Mouse (Mus musculus) right cerebral cortex, adult 18-20 months (tissue): Measurements from ENCODE around the gene Cmtm6.
"Not testable (repeated sequence)": the region's sequence is repeated elsewhere in the genome, so short reads cannot be mapped to it uniquely, and the experiment has no call there.

ENCODE experiments used
- DNase-seq: peaks from one replicate; pipeline ENCODE4 v3.0.0; 2022; ENCODE audit warnings: mixed read lengths

Gene Cmtm6

DNA sequence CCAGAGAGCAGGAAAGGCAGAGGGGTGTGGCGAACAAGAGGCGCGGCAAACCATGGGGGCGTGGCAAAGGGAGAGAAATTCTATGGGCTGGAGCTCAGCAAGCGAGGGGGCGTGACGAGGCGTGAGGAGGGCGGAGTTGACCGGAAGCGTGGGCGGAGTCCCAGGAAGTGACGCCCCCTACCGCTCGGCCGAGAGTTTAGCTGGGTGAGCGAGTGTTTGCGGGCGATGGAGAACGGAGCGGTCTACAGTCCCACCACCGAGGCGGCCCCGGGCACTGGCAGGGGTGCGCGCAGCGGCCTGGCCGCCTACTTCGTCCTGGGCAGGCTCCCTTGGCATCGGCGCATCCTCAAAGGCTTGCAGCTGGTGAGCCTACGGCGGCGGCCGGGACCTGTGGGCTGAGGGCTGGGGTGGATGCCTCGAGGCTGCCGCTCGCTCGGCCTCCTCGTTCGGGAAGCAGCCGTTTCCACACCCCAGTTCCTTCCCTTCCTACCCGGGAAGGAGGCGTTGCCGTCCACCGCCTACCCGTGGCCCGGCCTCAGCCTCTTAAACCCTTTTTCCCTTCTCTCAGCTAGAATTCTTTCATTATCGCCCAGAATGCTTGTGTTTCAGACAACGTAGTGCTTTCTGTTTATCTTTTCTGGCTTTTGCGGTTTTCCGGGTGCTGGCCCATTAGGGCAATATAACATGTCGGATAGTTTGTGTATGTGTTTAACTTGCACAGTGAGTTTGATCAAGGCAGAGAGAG is at the start of gene Cmtm6:
Gene Cmtm6 (plus strand): TSS at position 106 of the 745 bp plus-strand sequence.
- peak; percentile 95 for DNase-seq

DNA sequence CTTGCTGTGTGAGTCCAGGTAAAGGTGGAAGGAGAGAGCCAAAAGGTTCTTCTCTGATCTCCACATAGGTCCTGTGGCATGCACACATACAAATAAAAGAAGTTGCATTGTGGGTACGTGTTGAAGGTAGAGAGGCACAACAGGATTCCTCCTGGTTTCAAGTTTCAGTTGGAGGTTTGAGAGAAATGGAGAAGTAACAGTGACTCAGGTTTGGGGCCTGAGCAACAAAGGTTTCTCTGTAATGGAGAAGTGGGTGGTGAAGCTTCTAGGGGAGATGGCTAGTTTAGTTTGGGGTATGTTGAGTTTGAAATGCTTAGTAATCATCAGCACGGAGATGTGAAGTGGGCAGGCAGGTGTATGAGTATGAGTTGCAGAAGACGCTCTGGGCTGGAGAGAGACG is 48.7 kb upstream of the Cmtm6 start:
- no peak for DNase-seq

DNA sequence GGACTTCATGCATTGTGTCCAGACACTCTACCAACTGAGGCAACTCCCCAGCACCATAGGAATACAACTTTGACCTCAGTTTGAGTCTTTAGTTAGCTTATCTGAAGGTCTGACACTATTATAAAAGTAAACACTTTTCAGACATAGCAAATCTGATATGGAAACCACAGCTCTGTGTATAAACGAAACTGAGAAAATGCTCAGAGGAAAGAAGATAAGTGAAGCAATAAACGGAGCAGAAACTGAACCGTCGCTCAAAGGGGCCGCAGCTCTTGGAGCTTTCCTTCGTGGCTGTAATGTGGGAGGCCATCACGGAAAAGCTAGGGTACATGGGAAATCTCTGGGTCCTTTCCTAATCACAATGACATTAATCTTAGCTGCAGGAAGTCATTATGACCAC is 44.7 kb upstream of the Cmtm6 start:
- no peak for DNase-seq

DNA sequence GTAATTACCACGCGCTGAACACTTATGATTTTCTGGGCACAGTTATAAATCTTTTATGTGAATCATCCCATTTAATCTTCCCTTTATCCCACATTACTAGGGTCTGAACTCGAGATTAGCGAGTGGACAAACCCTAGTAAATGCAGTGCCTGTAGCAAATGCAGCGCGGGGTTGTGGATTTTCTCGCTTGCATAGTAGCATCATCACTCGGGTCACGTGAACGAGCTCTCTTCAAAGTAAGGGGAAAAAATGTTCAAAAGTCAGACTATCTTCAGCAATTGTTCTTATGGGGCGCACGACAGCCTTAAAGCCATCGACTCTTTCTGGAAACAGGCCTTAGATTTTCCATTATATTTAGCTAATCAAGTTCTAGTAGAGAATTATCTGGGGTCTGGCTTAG is 43.3 kb upstream of the Cmtm6 start:
- no peak for DNase-seq

- peak; percentile 98 for DNase-seq
These were observed 42.5 kb upstream of the Cmtm6 start, which contains the start of gene Dync1li1 for GRCm38 (mm10) chr9:114688252-114688952. Gene Dync1li1, plus strand, starts transcription at chr9:114688790.

GRCm38 (mm10) chr9:114688953-114689407 is 41.9 kb upstream of the Cmtm6 start:
- peak; percentile 52 for DNase-seq

- DNase-seq, result no peak
These were observed 40.8 kb upstream of the Cmtm6 start for GRCm38 (mm10) chr9:114690119-114690601.

DNA sequence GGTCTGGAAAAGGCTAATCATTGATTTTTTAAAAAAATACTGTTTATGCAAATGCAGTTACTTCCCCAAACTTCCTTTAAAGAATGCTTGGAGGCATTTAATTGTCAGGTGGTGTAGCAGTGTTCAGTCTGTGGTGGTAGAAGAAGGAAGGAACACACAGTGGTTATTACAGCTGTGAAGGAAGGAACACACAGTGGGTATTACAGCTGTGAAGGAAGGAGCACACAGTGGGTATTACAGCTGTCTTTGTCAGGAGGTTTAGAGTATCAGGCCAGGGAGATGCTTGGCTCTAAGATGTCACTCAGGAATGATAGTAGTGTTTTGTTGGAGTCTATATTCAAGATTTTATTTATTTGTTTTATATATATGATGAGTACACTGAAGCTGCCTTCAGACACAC is 39.8 kb upstream of the Cmtm6 start:
- no peak for DNase-seq

- DNase-seq, result not testable (repeated sequence)
These were observed 35.3 kb upstream of the Cmtm6 start for GRCm38 (mm10) chr9:114695662-114696061.

DNA sequence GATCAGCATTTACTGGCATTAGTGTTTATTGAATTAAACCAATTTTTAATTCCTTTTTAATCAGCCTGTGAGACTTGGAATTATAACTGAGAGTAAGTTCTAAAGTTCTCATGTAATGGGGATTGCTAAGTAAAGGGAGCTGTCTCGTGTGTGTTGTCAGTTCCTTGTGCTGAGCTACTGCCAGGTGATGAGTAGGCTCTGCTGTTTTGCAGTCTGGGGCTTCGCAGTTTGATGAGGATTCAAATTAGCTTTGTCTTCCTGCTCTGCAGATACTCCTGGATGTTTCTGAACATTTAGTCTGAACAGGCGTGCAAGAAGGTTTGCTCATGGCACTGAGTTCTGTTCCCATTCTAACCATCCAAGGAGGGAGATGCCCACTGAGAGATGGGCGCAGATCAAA is 33.8 kb upstream of the Cmtm6 start:
- DNase-seq, result peak; percentile 21

DNA sequence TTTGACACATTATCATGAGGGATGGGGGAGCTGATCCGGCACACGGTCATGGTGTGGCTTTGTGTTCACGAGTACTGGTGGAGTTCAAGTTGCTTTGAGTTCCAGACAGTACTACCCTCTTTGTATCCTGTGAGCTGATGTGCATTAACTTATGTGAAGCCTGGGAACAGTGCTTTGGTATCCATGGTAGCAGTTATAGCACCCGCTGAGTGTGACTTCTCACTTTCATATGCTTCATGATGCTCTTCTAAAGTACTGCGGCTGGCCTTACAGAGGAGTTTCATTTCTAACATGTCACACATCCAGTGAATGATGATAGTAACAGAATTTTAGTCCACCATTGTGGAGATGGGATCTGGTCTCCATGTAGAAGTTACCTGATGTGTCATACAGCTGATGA is 33.0 kb upstream of the Cmtm6 start:
- peak; percentile 19 for DNase-seq

DNA sequence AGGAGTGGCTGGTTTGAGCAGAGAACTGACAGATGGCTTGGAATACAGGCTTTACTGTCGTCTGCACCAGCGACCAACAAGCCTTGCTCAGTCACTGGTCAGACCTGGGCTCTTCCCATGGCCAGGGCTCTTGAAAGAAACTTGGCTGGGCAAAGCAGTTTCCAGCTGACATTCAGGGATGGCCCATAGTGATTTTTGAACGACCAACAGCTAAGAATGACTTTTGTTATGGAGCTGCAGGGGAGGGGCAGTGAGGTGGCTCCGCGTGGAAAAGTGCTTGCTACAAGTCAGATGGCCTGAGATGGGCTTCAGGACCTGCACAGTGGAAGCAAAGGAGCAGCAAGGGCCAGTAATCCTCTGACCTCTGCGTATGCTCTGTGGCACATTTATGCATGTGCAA is 31.7 kb upstream of the Cmtm6 start:
- no peak for DNase-seq

DNA sequence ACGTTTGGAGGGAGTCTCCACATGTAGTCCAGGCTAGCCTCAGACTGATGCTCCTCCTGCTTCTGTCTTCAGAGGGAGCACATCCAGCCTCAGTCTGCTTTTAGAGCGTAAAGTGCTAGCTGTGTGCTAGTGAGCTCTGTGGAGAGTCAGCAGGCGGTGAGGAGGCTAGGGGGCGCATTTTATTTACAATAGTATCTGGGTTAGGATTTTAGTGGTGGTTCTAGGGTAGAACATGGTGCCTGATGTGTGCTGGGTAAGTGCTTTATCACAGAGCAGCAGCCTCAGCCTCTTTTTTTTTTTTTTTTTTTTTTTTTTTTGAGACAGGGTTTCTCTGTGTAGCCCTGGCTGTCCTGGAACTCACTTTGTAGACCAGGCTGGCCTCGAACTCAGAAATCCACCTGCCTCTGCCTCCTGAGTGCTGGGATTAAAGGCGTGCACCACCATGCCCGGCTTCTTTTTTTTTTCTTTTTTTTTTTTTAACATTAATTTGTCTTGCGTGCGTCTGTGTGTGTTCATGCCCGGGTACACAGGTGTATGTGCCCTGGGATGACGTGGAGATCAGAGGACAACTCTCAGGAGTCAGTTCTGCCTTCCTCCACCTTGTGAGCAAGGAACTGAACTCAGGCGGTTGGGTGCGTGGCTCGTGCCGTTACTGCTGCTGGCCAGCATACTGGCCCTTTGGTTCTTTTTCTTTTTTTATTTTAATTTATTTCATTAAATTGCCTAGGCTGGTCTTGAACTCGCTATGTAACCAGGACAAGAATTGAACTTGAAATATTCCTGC is 30.8 kb upstream of the Cmtm6 start:
- no peak for DNase-seq

GRCm38 (mm10) chr9:114701031-114701430 is 29.9 kb upstream of the Cmtm6 start:
- DNase-seq, result no peak

GRCm38 (mm10) chr9:114701921-114702320 is 29.0 kb upstream of the Cmtm6 start:
- DNase-seq, result no peak

GRCm38 (mm10) chr9:114707805-114708204 is 23.1 kb upstream of the Cmtm6 start:
- no peak for DNase-seq

- DNase-seq, result no peak
These were observed 20.6 kb upstream of the Cmtm6 start for GRCm38 (mm10) chr9:114710345-114710744.

- DNase-seq, result no peak
These were observed 17.4 kb upstream of the Cmtm6 start for GRCm38 (mm10) chr9:114713481-114713880.

- DNase-seq, result no peak
These were observed 14.1 kb upstream of the Cmtm6 start for GRCm38 (mm10) chr9:114716677-114717331.

DNA sequence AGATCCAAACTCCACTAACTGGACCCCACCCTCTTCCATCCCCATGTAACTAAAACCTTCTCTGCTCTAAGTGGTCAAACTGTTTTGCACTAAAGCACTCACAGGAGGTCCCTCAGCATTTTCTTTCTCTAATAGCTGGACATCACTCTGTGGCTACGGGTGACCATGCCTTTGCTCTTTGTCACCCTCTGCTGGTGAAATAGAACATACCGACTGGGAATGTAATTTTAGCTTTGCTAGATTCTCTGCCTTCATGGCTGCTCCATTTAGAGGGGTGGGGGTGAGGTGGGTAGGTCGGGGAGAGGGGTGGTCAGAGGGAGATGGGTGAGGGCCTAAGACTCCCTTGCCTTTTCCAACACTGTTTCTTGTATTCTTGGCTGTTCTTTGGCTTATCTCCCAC is 3.6 kb upstream of the Cmtm6 start:
- no peak for DNase-seq

DNA sequence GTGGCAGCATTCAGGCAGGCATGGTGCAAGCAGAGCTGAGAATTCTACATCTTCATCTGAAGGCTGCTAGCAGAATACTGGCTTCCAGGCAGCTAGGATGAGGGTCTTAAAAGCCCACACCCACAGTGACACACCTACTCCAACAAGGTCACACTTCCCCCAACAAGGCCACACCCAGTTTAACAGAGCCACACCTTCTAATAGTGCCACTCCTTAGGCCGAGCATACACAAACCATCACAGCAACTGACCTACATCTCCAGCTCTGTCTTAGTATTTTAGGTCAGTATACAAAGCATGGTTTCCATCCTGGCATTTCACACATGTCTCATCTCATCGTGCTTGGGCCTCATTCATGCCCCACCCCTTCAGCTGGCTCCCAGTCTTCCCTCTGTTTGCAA is 2.5 kb upstream of the Cmtm6 start:
- DNase-seq, result not testable (repeated sequence)

GRCm38 (mm10) chr9:114729911-114730805 is 758 bp upstream of the Cmtm6 start:
- no peak for DNase-seq
